Mouse (Mus musculus): ENCODE data around the gene Arid1a. TPM values are rescaled to one million over a fixed set of nuclear protein-coding genes. Genes with fewer than 3 reads are reported as not detected.
A peak's percentile ranks its signal among the peaks of the same experiment; 100 is the strongest.

Arid1a gene
- polyA plus RNA-seq, 1 experiment from 2014 or later = 37.8 TPM

DNA sequence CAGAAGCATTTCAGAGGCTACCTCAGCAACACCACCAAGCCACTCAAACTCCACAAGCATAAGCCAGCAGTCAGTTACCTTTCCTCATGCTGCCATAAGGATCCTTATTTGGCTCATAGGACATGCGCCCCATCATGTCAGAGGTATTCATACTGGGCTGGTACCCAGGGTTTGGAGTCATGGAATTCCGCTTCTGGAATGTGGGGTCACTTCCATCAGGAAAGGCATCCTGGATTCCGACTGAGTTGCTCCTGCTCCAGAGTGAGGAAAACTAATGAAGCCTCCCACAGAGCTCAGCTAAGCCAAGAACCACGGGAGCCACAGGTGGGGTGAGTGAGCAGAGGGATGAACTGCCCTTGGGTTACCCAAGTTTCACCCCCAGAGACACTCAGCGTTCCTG, 69.4 kb downstream of the Arid1a start:
- Histone ChIP-seq H3K27ac (no peak overlapping the region), H3K4me1 (replicated peaks; ENCODE audit: control insufficient read depth, insufficient read depth, low read length) (no peaks in the 10 kb centered on the region), H3K27me3 (ENCODE audit: control insufficient read depth, insufficient read depth, low read length) (no peaks in the 10 kb centered on the region), H3K36me3 (replicated peaks; ENCODE audit: control insufficient read depth, insufficient read depth) (peaks cover 100% of the 10 kb centered on the region), H3K4me3 (replicated peaks; ENCODE audit: low read length) (no peak overlapping the region), H3K4me2 (replicated peaks) (no peak overlapping the region), H3K9ac (no peak overlapping the region), H3K9me3 (ENCODE audit: control insufficient read depth, low read length) (no peaks in the 10 kb centered on the region)
- 92% methylated on average over 5 of the region's 5 CpGs for whole genome bisulfite sequencing
- ATAC-seq (ENCODE audit: low FRiP score) = no peak
- DNase-seq (ENCODE audit: low spot score) = no peak

DNA sequence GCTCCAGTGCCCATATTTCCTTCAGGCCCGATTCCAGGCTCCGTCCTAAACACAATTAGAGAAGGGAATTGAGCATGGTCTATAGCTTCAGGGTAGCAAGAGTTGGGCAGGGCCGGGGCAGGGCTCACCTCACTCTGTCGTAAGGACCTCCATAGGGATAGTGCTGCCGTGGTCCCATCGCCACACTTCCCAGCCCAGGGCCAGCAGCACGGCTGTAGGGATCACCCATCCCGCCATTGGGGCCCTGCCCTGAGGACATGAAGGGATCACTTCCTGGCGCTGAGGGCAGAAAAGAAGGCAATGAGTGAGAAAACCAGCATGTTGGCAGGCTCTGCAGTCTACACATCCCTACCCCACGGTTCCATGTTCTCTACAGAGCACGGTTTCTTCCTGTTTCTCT, 70.1 kb downstream of the Arid1a start:
- WGBS = 91% methylated on average over 11 of the region's 11 CpGs
- H3K27ac ChIP-seq = no peak overlapping the region
- H3K9ac ChIP-seq = no peak overlapping the region
- H3K4me2 ChIP-seq (replicated peaks) = no peak overlapping the region
- H3K27me3 ChIP-seq (ENCODE audit: control insufficient read depth, insufficient read depth, low read length) = no peaks in the 10 kb centered on the region
- H3K9me3 ChIP-seq (ENCODE audit: control insufficient read depth, low read length) = no peaks in the 10 kb centered on the region
- ATAC-seq (ENCODE audit: low FRiP score) = no peak
- H3K4me1 ChIP-seq (replicated peaks; ENCODE audit: control insufficient read depth, insufficient read depth, low read length) = no peaks in the 10 kb centered on the region
- H3K36me3 ChIP-seq (replicated peaks; ENCODE audit: control insufficient read depth, insufficient read depth) = peaks cover 100% of the 10 kb centered on the region
- no peak for DNase-seq (ENCODE audit: low spot score)
- H3K4me3 ChIP-seq (replicated peaks; ENCODE audit: low read length) = no peak overlapping the region

DNA sequence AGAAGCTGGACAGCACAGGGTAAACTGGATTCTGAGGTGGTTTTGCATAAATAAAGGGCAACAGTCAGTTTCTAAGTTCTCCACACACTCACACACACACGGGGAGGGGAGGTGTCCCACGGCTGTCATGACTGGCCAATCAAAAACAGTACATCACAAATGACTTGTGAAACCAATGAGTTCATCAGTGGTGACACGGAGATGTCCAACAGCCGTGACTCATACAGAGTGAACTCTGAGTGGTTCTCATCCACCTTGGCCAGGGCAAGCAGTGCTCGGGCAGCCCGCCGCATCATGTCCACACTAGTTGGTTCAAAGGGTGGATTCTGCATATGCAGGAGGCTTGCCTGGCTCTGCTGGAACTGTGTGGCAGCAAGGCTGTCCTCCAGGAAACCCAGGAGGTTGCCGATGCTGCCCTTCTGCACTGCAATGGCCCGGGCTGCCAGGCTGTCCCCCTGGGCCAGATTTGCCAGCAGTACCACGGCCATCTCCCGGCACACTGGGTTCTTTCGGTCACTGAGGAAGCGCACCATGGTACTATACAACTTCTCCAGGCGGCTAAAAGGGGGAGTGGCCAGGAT, 76.3 kb downstream of the Arid1a start:
- H3K4me2 ChIP-seq (replicated peaks) = no peak overlapping the region
- 88% methylated on average over 14 of the region's 14 CpGs for WGBS
- no peak overlapping the region for H3K9ac ChIP-seq

DNA sequence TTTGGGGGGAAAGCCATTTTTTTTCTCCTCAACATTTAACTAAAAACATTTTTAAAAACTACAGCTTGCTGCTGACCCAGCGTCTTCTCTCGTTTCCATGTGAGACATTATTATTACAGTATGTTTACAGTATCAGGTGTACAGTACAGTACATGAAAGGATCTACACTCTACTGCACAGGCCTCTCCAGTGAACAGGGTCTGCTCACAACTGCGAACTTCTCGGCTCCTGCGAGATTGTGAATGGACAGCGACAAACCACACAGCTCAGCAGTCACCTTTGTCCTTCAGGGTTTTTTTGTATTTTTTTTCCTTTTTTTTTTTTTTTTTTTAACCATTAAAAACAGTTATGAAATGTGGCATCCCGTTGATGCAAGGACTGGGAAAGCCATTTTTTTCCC, 76.9 kb downstream of the Arid1a start:
- H3K4me2 ChIP-seq (replicated peaks) = no peak overlapping the region
- 94% methylated on average over 7 of the region's 7 CpGs for WGBS
- H3K9ac ChIP-seq = no peak overlapping the region
- peaks cover 7% of the 10 kb centered on the region; the same call in 1 of the 2 replicates for H3K4me1 ChIP-seq (replicated peaks; ENCODE audit: control insufficient read depth, insufficient read depth, low read length)
- H3K9me3 ChIP-seq (ENCODE audit: control insufficient read depth, low read length) = no peaks in the 10 kb centered on the region
- no peaks in the 10 kb centered on the region for H3K27me3 ChIP-seq (ENCODE audit: control insufficient read depth, insufficient read depth, low read length)
- H3K27ac ChIP-seq = no peak overlapping the region
- no peak overlapping the region for H3K4me3 ChIP-seq (replicated peaks; ENCODE audit: low read length)
- no peak for DNase-seq (ENCODE audit: low spot score)
- H3K36me3 ChIP-seq (replicated peaks; ENCODE audit: control insufficient read depth, insufficient read depth) = peaks cover 64% of the 10 kb centered on the region
- ATAC-seq (ENCODE audit: low FRiP score) = no peak

More for the DNA sequence above, 76.3 kb downstream of the Arid1a start:
- Histone ChIP-seq H3K27ac (no peak overlapping the region), H3K4me1 (replicated peaks; ENCODE audit: control insufficient read depth, insufficient read depth, low read length) (peaks cover 7% of the 10 kb centered on the region; the same call in 1 of the 2 replicates), H3K27me3 (ENCODE audit: control insufficient read depth, insufficient read depth, low read length) (no peaks in the 10 kb centered on the region), H3K36me3 (replicated peaks; ENCODE audit: control insufficient read depth, insufficient read depth) (peaks cover 71% of the 10 kb centered on the region), H3K4me3 (replicated peaks; ENCODE audit: low read length) (no peak overlapping the region), H3K9me3 (ENCODE audit: control insufficient read depth, low read length) (no peaks in the 10 kb centered on the region)
- ATAC-seq (ENCODE audit: low FRiP score) (no peak), DNase-seq (ENCODE audit: low spot score) (no peak)

GRCm38 (mm10) chr4:133677266-133677665, 79.3 kb downstream of the Arid1a start:
- WGBS = 76% methylated on average over 7 of the region's 7 CpGs

DNA sequence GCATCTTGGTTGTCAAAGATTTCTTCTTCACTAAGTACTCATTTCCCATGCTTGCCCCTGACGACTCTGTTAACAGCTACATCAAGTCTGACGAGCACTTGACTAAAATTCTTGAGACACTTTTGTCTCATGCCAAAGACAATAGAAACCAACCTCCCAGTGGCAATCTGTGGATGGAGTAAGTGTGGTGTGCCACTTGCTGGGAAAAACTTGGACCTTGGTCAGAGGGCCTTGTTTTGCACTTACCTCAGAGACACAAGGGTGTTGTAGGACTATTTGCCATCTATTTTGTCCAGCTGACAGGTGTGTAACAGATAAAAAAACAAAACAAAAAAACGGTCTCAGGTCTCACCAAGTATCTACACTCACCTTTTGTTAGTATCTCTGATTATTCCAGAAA, 80.4 kb downstream of the Arid1a start:
- ATAC-seq (ENCODE audit: low FRiP score) (no peak), DNase-seq (ENCODE audit: low spot score) (no peak)
- Histone ChIP-seq H3K4me1 (replicated peaks; ENCODE audit: control insufficient read depth, insufficient read depth, low read length) (peaks cover 22% of the 10 kb centered on the region), H3K4me2 (replicated peaks) (no peak overlapping the region), H3K9me3 (ENCODE audit: control insufficient read depth, low read length) (no peaks in the 10 kb centered on the region), H3K27ac (peak overlapping the region; percentile 77), H3K4me3 (replicated peaks; ENCODE audit: low read length) (no peak overlapping the region), H3K9ac (no peak overlapping the region), H3K27me3 (ENCODE audit: control insufficient read depth, insufficient read depth, low read length) (no peaks in the 10 kb centered on the region), H3K36me3 (replicated peaks; ENCODE audit: control insufficient read depth, insufficient read depth) (peaks cover 30% of the 10 kb centered on the region)
- WGBS = 23% methylated on average over 3 of the region's 3 CpGs

More at GRCm38 (mm10) chr4:133677266-133677665, 79.3 kb downstream of the Arid1a start:
- Histone ChIP-seq H3K4me1 (replicated peaks; ENCODE audit: control insufficient read depth, insufficient read depth, low read length) (peaks cover 16% of the 10 kb centered on the region), H3K9me3 (ENCODE audit: control insufficient read depth, low read length) (no peaks in the 10 kb centered on the region), H3K4me2 (replicated peaks) (no peak overlapping the region), H3K9ac (no peak overlapping the region), H3K4me3 (replicated peaks; ENCODE audit: low read length) (no peak overlapping the region), H3K36me3 (replicated peaks; ENCODE audit: control insufficient read depth, insufficient read depth) (peaks cover 40% of the 10 kb centered on the region), H3K27ac (peak overlapping the region; percentile 77; the same call in 1 of the 2 replicates), H3K27me3 (ENCODE audit: control insufficient read depth, insufficient read depth, low read length) (no peaks in the 10 kb centered on the region)
- no peak for DNase-seq (ENCODE audit: low spot score)
- ATAC-seq (ENCODE audit: low FRiP score) = no peak

DNA sequence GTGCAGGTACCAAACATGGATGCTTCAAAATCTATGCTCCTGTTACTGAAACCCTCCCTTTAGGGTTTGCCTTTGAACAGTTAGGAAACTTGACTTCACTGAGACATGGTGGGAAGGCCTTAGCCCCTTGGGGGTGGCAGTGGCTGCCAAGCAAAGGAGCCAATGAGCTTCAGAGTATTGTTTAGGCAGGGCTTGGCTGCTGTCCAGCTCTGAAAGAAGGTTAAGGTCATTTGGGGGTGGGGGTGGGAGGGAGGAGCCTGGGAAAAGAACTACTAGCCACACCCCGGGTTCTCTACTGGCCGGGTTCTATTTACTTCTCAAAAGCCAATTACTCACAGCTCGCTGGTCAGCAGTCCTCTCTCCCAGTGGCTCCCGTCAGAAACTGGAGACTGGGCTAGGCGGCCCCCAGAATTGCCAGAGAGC, 81.0 kb downstream of the Arid1a start:
- WGBS = 2% methylated on average over 5 of the region's 5 CpGs
- Histone ChIP-seq H3K4me3 (replicated peaks; ENCODE audit: low read length) (no peak overlapping the region), H3K9ac (no peak overlapping the region), H3K36me3 (replicated peaks; ENCODE audit: control insufficient read depth, insufficient read depth) (peaks cover 24% of the 10 kb centered on the region), H3K4me1 (replicated peaks; ENCODE audit: control insufficient read depth, insufficient read depth, low read length) (peaks cover 23% of the 10 kb centered on the region), H3K4me2 (replicated peaks) (no peak overlapping the region), H3K9me3 (ENCODE audit: control insufficient read depth, low read length) (no peaks in the 10 kb centered on the region), H3K27me3 (ENCODE audit: control insufficient read depth, insufficient read depth, low read length) (no peaks in the 10 kb centered on the region), H3K27ac (no peak overlapping the region)
- DNase-seq (ENCODE audit: low spot score) (peak; percentile 73), ATAC-seq (ENCODE audit: low FRiP score) (peak; percentile 22; the same call in 1 of the 2 replicates)

- Histone ChIP-seq H3K4me2 (replicated peaks) (0 out of 2 replicates have a peak overlapping the region, but pooled peaks have one; percentile 1), H3K4me1 (replicated peaks; ENCODE audit: control insufficient read depth, insufficient read depth, low read length) (peaks cover 36% of the 10 kb centered on the region)
These were observed 82.3 kb downstream of the Arid1a start for GRCm38 (mm10) chr4:133674331-133674695.

GRCm38 (mm10) chr4:133673666-133674330, 82.8 kb downstream of the Arid1a start:
- Histone ChIP-seq H3K4me2 (replicated peaks) (peak overlapping the region; percentile 70), H3K9me3 (ENCODE audit: control insufficient read depth, low read length) (no peaks in the 10 kb centered on the region), H3K27me3 (ENCODE audit: control insufficient read depth, insufficient read depth, low read length) (no peaks in the 10 kb centered on the region), H3K27ac (peak overlapping the region; percentile 88), H3K4me3 (replicated peaks; ENCODE audit: low read length) (no peak overlapping the region), H3K4me1 (replicated peaks; ENCODE audit: control insufficient read depth, insufficient read depth, low read length) (peaks cover 36% of the 10 kb centered on the region), H3K9ac (peak overlapping the region; percentile 61; the same call in 1 of the 2 replicates), H3K36me3 (replicated peaks; ENCODE audit: control insufficient read depth, insufficient read depth) (peaks cover 8% of the 10 kb centered on the region)
- no peak for ATAC-seq (ENCODE audit: low FRiP score)
- no peak for DNase-seq (ENCODE audit: low spot score)
- WGBS = 44% methylated on average over 10 of the region's 10 CpGs

More at GRCm38 (mm10) chr4:133674331-133674695, 82.3 kb downstream of the Arid1a start:
- Histone ChIP-seq H3K36me3 (replicated peaks; ENCODE audit: control insufficient read depth, insufficient read depth) (peaks cover 11% of the 10 kb centered on the region), H3K27me3 (ENCODE audit: control insufficient read depth, insufficient read depth, low read length) (no peaks in the 10 kb centered on the region), H3K4me3 (replicated peaks; ENCODE audit: low read length) (no peak overlapping the region), H3K9me3 (ENCODE audit: control insufficient read depth, low read length) (no peaks in the 10 kb centered on the region), H3K27ac (no peak overlapping the region; the same call in 1 of the 2 replicates), H3K9ac (no peak overlapping the region)
- 71% methylated on average over 8 of the region's 8 CpGs for WGBS
- DNase-seq (ENCODE audit: low spot score) (no peak), ATAC-seq (ENCODE audit: low FRiP score) (no peak)

Measured in hindbrain, embryonic 14.5 days (tissue).